Mouse (Mus musculus) CD4-positive, CD25-positive, alpha-beta regulatory T cell (primary cell): Measurements from ENCODE around the gene Cxcl2. TPM values are rescaled to one million over a fixed set of nuclear protein-coding genes. Genes with fewer than 3 reads are reported as not detected.

Source experiments
- polyA plus RNA-seq: library from polyadenylated mRNA; unstranded; fragments of 100-300 nt; shearing (Covaris generic); gene quantifications from one replicate; pipeline ENCODE4 v1.2.1, GENCODE M21; 2017

The Cxcl2 gene
- 0.87 TPM for polyA plus RNA-seq

DNA sequence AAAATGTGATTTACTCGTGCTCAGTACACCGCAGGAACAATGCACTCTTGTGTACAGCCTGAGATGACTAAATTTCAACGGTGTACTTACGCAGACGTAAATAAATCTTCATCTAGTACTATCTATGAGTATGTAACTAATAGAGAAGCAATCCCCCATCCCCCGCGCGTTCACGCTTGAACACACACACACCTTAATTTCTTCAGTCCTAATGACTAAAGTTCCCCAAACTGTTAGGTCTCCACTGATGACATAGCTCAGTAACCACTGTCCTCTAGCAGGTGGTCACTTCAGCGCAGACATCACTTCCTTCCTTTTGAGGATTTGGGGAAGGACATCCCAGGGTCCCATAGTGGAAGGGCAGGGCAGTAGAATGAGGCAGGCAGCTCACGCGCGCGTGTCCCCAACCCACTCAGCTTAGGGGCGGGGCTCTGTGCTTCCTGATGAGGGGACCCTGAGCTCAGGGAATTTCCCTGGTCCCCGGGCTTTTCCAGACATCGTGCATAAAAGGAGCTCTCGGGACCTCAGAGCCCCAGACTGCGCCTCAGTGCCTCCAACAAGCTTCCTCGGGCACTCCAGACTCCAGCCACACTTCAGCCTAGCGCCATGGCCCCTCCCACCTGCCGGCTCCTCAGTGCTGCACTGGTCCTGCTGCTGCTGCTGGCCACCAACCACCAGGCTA is at the start of gene Cxcl2:
TSS of gene Cxcl2 (plus strand) at position 533 of the 682 bp plus-strand sequence.

DNA sequence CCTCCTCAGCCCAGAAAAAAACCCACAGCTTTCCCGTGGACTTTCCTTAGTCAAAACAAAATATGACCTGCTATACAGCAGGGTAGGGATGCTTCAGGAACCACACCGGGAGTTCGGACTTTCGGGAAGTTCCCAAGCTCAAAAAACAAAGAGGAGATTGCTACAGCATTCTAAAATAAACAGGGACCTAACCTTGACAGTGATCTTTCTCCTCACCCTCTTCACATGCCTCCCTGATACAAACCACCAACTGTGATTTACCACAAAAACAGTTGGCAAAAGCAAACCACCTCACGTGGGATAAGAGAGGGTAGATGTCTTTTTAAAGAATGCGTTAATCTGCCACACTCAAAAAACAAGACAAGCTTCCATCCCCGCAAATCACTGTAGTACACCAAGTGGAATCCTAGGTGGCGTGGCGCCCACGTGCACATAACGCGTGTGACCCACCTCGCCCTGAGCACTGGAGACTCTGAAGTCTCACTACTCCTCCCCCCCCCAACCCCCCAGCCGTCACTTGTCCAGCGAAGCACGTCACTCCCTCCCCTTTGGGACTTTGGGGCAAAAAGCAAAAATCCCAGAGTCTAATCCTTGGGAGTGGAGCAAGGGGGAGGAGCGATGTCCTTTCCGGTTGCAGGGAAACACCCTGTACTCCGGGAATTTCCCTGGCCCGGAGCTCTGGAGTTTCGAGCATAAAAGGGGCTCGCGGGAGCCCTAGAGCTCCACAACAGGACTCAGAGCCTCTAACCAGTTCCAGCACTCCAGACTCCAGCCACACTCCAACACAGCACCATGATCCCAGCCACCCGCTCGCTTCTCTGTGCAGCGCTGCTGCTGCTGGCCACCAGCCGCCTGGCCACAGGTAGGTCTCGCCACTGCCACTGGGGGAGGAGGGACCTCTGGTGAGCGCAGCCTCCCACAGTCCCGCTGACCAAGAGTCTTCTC is 12.9 kb upstream of the Cxcl2 start, which contains the start of gene Cxcl1:
TSS of gene Cxcl1 (plus strand) at position 723 of the 945 bp plus-strand sequence.

DNA sequence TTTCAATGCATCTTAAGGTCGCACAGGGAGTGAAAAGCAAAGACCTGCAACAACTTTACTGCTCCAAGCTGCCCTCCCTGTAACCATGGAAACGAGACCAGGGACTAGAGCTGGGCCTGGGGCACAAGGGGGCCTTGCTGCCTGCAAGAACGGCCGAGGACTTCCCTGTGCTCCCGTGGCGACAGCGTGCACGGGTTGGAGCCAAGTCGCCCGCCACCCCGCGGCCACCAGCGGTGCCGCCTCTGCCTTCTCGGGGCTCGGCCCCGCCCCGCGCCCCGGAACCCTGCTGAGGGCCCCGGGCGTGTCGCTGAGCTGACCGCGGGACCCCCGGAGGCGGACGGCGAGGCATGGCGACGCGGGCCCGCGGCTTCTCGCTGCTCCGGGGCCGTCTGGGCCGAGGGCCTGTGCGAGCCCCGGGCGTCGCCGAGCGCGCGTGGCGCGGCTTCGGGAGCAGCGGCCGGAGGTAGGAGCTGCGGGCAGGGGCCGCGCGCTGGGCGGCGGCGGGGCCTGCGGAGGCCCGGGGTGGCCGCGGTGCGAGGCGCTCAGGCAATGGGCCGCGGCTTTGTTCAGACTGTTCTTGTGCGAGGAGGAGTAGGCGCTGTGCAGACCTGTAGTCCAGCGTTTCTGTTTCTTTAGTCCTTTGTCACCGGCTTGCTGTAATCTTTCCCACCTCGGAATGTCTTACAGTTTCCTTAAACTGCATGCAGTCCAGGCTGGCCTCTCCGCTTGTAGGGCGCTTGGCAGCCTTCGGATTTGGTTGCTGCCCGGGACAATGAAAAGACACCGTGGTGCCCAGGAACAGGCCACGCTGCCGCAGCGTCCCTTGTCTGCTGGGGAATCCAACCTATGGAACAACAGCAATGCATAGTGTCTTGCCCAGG is 27.5 kb downstream of the Cxcl2 start, which contains the start of gene Mthfd2l:
TSS of gene Mthfd2l (plus strand) at position 147 of the 881 bp plus-strand sequence.

Other genes with a start within 250 kb of the Cxcl2 start
- gene Cxcl5, start 144.5 kb upstream of the Cxcl2 start, polyA plus RNA-seq, result not detected
- 0.22 TPM for gene Ppbp, start 135.4 kb upstream of the Cxcl2 start, polyA plus RNA-seq
- not detected for gene Pf4, start 131.4 kb upstream of the Cxcl2 start, polyA plus RNA-seq
- gene Cxcl3, start 117.8 kb upstream of the Cxcl2 start, polyA plus RNA-seq, result 0.38 TPM
- gene Cxcl15, start 109.3 kb upstream of the Cxcl2 start, polyA plus RNA-seq, result not detected
- not detected for gene Cxcl1, start 12.6 kb upstream of the Cxcl2 start, polyA plus RNA-seq
- 16.6 TPM for gene Mthfd2l, start 27.2 kb downstream of the Cxcl2 start, polyA plus RNA-seq
- not detected for gene Epgn, start 123.6 kb downstream of the Cxcl2 start, polyA plus RNA-seq
- not detected for gene Ereg, start 170.8 kb downstream of the Cxcl2 start, polyA plus RNA-seq
- 2.3 TPM for gene Areg, start 235.7 kb downstream of the Cxcl2 start, polyA plus RNA-seq